Mouse (Mus musculus): Measurements from ENCODE around the gene Itpr1. TPM values are rescaled to one million over a fixed set of nuclear protein-coding genes. Genes with fewer than 3 reads are reported as not detected.

Itpr1 gene
- polyA plus RNA-seq, 1 experiment = 42.5 TPM

- TF ChIP-seq CTCF (IDR thresholded peaks at IDR 0.05; ENCODE audit: low read depth, low read length) (no peak), EP300 (IDR thresholded peaks at IDR 0.05; ENCODE audit: insufficient read depth, low read depth, low read length) (no peak), POLR2A (IDR thresholded peaks at IDR 0.05; ENCODE audit: insufficient read depth, low read length) (no peak)
These were observed 215.5 kb downstream of the Itpr1 start for GRCm38 (mm10) chr6:108428383-108428782.

GRCm38 (mm10) chr6:108429950-108430349 lies 217.1 kb downstream of the Itpr1 start:
- Histone ChIP-seq H3K9me3 (replicated peaks; ENCODE audit: control insufficient read depth, insufficient read depth, low read length, poor library complexity, severe bottlenecking) (no peaks in the 10 kb centered on the region), H3K4me3 (ENCODE audit: low read depth, low read length) (no peak overlapping the region), H3K4me1 (ENCODE audit: control insufficient read depth, insufficient read depth, low read length) (no peaks in the 10 kb centered on the region), H3K9ac (ENCODE audit: low read depth, poor library complexity, severe bottlenecking) (no peak overlapping the region), H3K36me3 (ENCODE audit: control insufficient read depth, insufficient read depth, low read length, poor library complexity, severe bottlenecking) (no peaks in the 10 kb centered on the region), H3K27ac (ENCODE audit: insufficient read depth, low read length) (no peak overlapping the region), H3K27me3 (ENCODE audit: control insufficient read depth, insufficient read depth, low read length, poor library complexity, severe bottlenecking) (no peaks in the 10 kb centered on the region)
- TF ChIP-seq EP300 (IDR thresholded peaks at IDR 0.05; ENCODE audit: insufficient read depth, low read depth, low read length) = no peak
- no peak for TF ChIP-seq CTCF (IDR thresholded peaks at IDR 0.05; ENCODE audit: low read depth, low read length)

More at GRCm38 (mm10) chr6:108428383-108428782, 215.5 kb downstream of the Itpr1 start:
- Histone ChIP-seq H3K4me1 (ENCODE audit: control insufficient read depth, insufficient read depth, low read length) (no peaks in the 10 kb centered on the region), H3K4me3 (ENCODE audit: low read depth, low read length) (no peak overlapping the region), H3K9me3 (replicated peaks; ENCODE audit: control insufficient read depth, insufficient read depth, low read length, poor library complexity, severe bottlenecking) (no peaks in the 10 kb centered on the region), H3K9ac (ENCODE audit: low read depth, poor library complexity, severe bottlenecking) (no peak overlapping the region), H3K36me3 (ENCODE audit: control insufficient read depth, insufficient read depth, low read length, poor library complexity, severe bottlenecking) (no peaks in the 10 kb centered on the region), H3K27me3 (ENCODE audit: control insufficient read depth, insufficient read depth, low read length, poor library complexity, severe bottlenecking) (no peaks in the 10 kb centered on the region), H3K27ac (ENCODE audit: insufficient read depth, low read length) (no peak overlapping the region)

- Histone ChIP-seq H3K27ac (ENCODE audit: insufficient read depth, low read length) (no peak overlapping the region), H3K27me3 (ENCODE audit: control insufficient read depth, insufficient read depth, low read length, poor library complexity, severe bottlenecking) (no peaks in the 10 kb centered on the region), H3K9me3 (replicated peaks; ENCODE audit: control insufficient read depth, insufficient read depth, low read length, poor library complexity, severe bottlenecking) (no peaks in the 10 kb centered on the region), H3K9ac (ENCODE audit: low read depth, poor library complexity, severe bottlenecking) (no peak overlapping the region), H3K36me3 (ENCODE audit: control insufficient read depth, insufficient read depth, low read length, poor library complexity, severe bottlenecking) (no peaks in the 10 kb centered on the region), H3K4me3 (ENCODE audit: low read depth, low read length) (no peak overlapping the region), H3K4me1 (ENCODE audit: control insufficient read depth, insufficient read depth, low read length) (no peaks in the 10 kb centered on the region)
- TF ChIP-seq CTCF (IDR thresholded peaks at IDR 0.05; ENCODE audit: low read depth, low read length) = no peak
- TF ChIP-seq POLR2A (IDR thresholded peaks at IDR 0.05; ENCODE audit: insufficient read depth, low read length) = no peak
- TF ChIP-seq EP300 (IDR thresholded peaks at IDR 0.05; ENCODE audit: insufficient read depth, low read depth, low read length) = no peak
These were observed 218.3 kb downstream of the Itpr1 start for GRCm38 (mm10) chr6:108431193-108431592.

GRCm38 (mm10) chr6:108432836-108433235 lies 219.9 kb downstream of the Itpr1 start:
- no peaks in the 10 kb centered on the region for H3K4me1 ChIP-seq (ENCODE audit: control insufficient read depth, insufficient read depth, low read length)
- H3K27ac ChIP-seq (ENCODE audit: insufficient read depth, low read length) = no peak overlapping the region
- H3K9me3 ChIP-seq (replicated peaks; ENCODE audit: control insufficient read depth, insufficient read depth, low read length, poor library complexity, severe bottlenecking) = no peaks in the 10 kb centered on the region
- H3K4me3 ChIP-seq (ENCODE audit: low read depth, low read length) = no peak overlapping the region
- H3K9ac ChIP-seq (ENCODE audit: low read depth, poor library complexity, severe bottlenecking) = no peak overlapping the region
- H3K36me3 ChIP-seq (ENCODE audit: control insufficient read depth, insufficient read depth, low read length, poor library complexity, severe bottlenecking) = no peaks in the 10 kb centered on the region
- TF ChIP-seq CTCF (IDR thresholded peaks at IDR 0.05; ENCODE audit: low read depth, low read length) (no peak), EP300 (IDR thresholded peaks at IDR 0.05; ENCODE audit: insufficient read depth, low read depth, low read length) (no peak), POLR2A (IDR thresholded peaks at IDR 0.05; ENCODE audit: insufficient read depth, low read length) (no peak)
- no peaks in the 10 kb centered on the region for H3K27me3 ChIP-seq (ENCODE audit: control insufficient read depth, insufficient read depth, low read length, poor library complexity, severe bottlenecking)

- H3K4me3 ChIP-seq (ENCODE audit: low read depth, low read length) = no peak overlapping the region
- no peaks in the 10 kb centered on the region for H3K27me3 ChIP-seq (ENCODE audit: control insufficient read depth, insufficient read depth, low read length, poor library complexity, severe bottlenecking)
- H3K9me3 ChIP-seq (replicated peaks; ENCODE audit: control insufficient read depth, insufficient read depth, low read length, poor library complexity, severe bottlenecking) = no peaks in the 10 kb centered on the region
- no peak overlapping the region for H3K9ac ChIP-seq (ENCODE audit: low read depth, poor library complexity, severe bottlenecking)
- no peaks in the 10 kb centered on the region for H3K36me3 ChIP-seq (ENCODE audit: control insufficient read depth, insufficient read depth, low read length, poor library complexity, severe bottlenecking)
- no peak for TF ChIP-seq CTCF (IDR thresholded peaks at IDR 0.05; ENCODE audit: low read depth, low read length)
- no peak for TF ChIP-seq POLR2A (IDR thresholded peaks at IDR 0.05; ENCODE audit: insufficient read depth, low read length)
- TF ChIP-seq EP300 (IDR thresholded peaks at IDR 0.05; ENCODE audit: insufficient read depth, low read depth, low read length) = no peak
- no peaks in the 10 kb centered on the region for H3K4me1 ChIP-seq (ENCODE audit: control insufficient read depth, insufficient read depth, low read length)
- no peak overlapping the region for H3K27ac ChIP-seq (ENCODE audit: insufficient read depth, low read length)
These were observed 221.9 kb downstream of the Itpr1 start for GRCm38 (mm10) chr6:108434816-108435215.

GRCm38 (mm10) chr6:108435467-108435866 lies 222.6 kb downstream of the Itpr1 start:
- Histone ChIP-seq H3K36me3 (ENCODE audit: control insufficient read depth, insufficient read depth, low read length, poor library complexity, severe bottlenecking) (peaks cover 2% of the 10 kb centered on the region; the same call in 1 of the 2 replicates), H3K27me3 (ENCODE audit: control insufficient read depth, insufficient read depth, low read length, poor library complexity, severe bottlenecking) (no peaks in the 10 kb centered on the region), H3K4me1 (ENCODE audit: control insufficient read depth, insufficient read depth, low read length) (no peaks in the 10 kb centered on the region), H3K9ac (ENCODE audit: low read depth, poor library complexity, severe bottlenecking) (no peak overlapping the region), H3K27ac (ENCODE audit: insufficient read depth, low read length) (no peak overlapping the region), H3K4me3 (ENCODE audit: low read depth, low read length) (no peak overlapping the region), H3K9me3 (replicated peaks; ENCODE audit: control insufficient read depth, insufficient read depth, low read length, poor library complexity, severe bottlenecking) (no peaks in the 10 kb centered on the region)
- no peak for TF ChIP-seq EP300 (IDR thresholded peaks at IDR 0.05; ENCODE audit: insufficient read depth, low read depth, low read length)
- TF ChIP-seq POLR2A (IDR thresholded peaks at IDR 0.05; ENCODE audit: insufficient read depth, low read length) = no peak
- no peak for TF ChIP-seq CTCF (IDR thresholded peaks at IDR 0.05; ENCODE audit: low read depth, low read length)

All from ES-Bruce4 (cell line).